Mouse (Mus musculus): ENCODE measurements around the gene Nrg4. TPM values are rescaled to one million over a fixed set of nuclear protein-coding genes. Genes with fewer than 3 reads are reported as not detected.

Gene Nrg4
- polyA plus RNA-seq, 1 experiment from 2014 or later, result 1.1 TPM

DNA sequence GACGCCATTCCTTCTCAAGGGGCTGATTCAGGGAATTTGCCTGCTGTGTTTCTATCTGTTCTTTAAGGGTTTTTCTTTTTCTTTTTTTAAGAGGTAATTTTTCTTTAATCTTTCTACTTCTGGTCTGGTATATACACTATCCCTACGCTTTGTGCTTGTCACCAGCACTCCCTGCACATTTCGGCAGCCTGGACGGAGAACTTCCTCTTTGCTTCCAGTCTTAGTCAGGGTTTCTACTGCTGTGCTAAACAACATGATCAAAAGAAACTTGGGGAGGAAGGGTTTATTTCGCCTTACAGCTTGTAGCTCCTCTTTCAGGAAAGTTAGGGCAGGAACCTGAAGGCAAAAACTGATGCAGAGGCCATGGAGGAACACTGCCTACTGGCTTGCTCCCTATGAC is 18.2 kb downstream of the Nrg4 start:
- Histone ChIP-seq H3K27ac (no peak overlapping the region), H3K27me3 (replicated peaks) (no peaks in the 10 kb centered on the region), H3K36me3 (replicated peaks) (no peaks in the 10 kb centered on the region), H3K4me3 (no peak overlapping the region), H3K9ac (no peak overlapping the region), H3K4me1 (no peaks in the 10 kb centered on the region), H3K4me2 (no peak overlapping the region), H3K9me3 (no peaks in the 10 kb centered on the region)
- WGBS, result 86% methylated on average over 5 of the region's 5 CpGs
- no peak for ATAC-seq (replicated peaks)

DNA sequence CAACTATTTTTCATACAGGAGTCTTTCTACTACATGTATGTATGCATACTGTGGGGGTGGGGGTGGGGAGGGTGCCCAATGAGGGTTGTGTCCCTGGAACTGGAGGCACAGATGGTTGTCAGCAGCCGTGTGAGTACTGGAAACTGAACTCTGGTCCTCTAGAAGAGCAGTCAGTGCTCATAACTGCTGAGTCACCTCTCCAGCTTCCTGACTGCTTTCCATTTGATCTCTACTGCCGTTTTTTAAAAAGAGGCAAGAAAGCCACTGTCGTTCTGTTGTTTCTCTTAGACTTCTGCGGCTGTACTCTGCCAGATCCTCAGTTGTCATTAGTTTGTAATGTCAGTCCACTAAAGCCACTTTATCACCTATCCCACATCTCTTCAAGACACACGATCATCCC is 19.1 kb downstream of the Nrg4 start:
- no peak overlapping the region for H3K4me2 ChIP-seq
- no peaks in the 10 kb centered on the region for H3K27me3 ChIP-seq (replicated peaks)
- no peaks in the 10 kb centered on the region for H3K9me3 ChIP-seq
- H3K4me3 ChIP-seq, result no peak overlapping the region
- no peak overlapping the region for H3K27ac ChIP-seq
- no peak for ATAC-seq (replicated peaks)
- no peaks in the 10 kb centered on the region for H3K36me3 ChIP-seq (replicated peaks)
- H3K9ac ChIP-seq, result no peak overlapping the region
- WGBS, result 79% methylated on average over 5 of the region's 5 CpGs
- H3K4me1 ChIP-seq, result no peaks in the 10 kb centered on the region

DNA sequence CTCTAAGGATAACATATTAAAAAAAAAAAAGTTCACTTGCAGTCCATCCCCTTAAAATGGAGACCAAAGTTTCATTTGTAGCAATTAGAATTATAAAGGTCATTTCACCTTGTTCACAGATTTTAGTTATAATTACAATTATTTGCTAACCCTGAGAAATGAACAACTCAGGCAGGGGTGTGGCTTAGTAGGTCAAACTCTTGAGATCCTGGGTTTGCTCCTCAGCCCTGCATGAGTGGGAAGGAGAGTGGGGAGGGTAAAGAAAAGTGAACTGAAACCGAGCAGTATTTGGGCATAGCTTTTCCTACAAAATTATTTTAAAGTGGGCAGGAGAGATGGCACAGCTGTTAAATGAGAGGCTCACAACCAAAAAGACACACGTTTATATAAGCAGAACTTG is 19.6 kb downstream of the Nrg4 start:
- Histone ChIP-seq H3K27me3 (replicated peaks) (no peaks in the 10 kb centered on the region), H3K4me1 (no peaks in the 10 kb centered on the region), H3K36me3 (replicated peaks) (no peaks in the 10 kb centered on the region), H3K9me3 (no peaks in the 10 kb centered on the region), H3K4me2 (no peak overlapping the region), H3K9ac (no peak overlapping the region), H3K4me3 (no peak overlapping the region), H3K27ac (no peak overlapping the region)
- ATAC-seq (replicated peaks), result no peak
- 76% methylated on average over 2 of the region's 2 CpGs for WGBS

DNA sequence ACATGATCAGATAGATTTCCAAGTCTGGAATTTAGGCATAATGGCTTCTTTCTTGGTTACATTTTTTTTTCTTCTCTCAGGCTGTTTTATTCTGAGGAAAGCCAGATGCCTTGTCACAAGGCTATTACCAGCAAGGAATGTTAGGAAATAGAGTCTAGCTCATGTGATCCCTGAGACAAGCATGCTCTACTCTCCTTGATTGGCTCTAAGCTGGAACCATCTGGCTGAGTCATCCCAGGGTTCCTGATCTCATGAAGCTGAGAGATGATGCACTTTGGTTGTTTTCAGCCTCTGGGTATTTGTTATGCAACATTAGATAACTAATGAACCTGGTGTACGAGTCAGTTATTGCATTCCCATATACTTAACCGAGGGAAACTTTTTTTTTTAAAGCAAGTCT is 30.4 kb downstream of the Nrg4 start:
- H3K4me2 ChIP-seq, result no peak overlapping the region
- H3K27ac ChIP-seq, result no peak overlapping the region
- 84% methylated on average over 2 of the region's 2 CpGs for WGBS
- H3K4me3 ChIP-seq, result no peak overlapping the region
- H3K27me3 ChIP-seq (replicated peaks), result no peaks in the 10 kb centered on the region
- no peak overlapping the region for H3K9ac ChIP-seq
- H3K4me1 ChIP-seq, result no peaks in the 10 kb centered on the region
- no peaks in the 10 kb centered on the region for H3K9me3 ChIP-seq
- no peak for ATAC-seq (replicated peaks)
- H3K36me3 ChIP-seq (replicated peaks), result no peaks in the 10 kb centered on the region

DNA sequence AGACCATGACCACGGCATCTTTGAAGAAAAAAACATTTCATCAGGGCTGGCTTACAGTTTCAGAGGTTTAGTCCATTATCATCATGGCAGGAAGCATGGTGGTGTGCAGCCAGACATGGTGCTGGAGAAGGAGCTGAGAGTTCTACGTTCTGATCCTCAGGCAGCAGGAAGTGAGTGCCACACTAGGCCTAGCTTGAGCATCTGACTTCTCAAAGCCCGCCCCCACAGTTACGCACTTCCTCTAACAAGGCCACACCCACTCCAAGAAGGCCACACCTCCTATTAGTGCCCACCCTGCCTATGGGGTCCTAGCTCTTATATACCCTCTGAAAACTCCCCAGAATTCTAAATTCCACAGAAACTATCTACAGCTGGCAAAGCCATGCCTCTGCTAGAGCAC is 34.7 kb downstream of the Nrg4 start:
- H3K36me3 ChIP-seq (replicated peaks), result no peaks in the 10 kb centered on the region
- H3K9ac ChIP-seq, result no peak overlapping the region
- no peak for ATAC-seq (replicated peaks)
- WGBS, result 92% methylated on average over 4 of the region's 4 CpGs
- H3K9me3 ChIP-seq, result no peaks in the 10 kb centered on the region
- H3K4me2 ChIP-seq, result no peak overlapping the region
- no peak overlapping the region for H3K27ac ChIP-seq
- H3K4me1 ChIP-seq, result no peaks in the 10 kb centered on the region
- H3K4me3 ChIP-seq, result no peak overlapping the region
- no peaks in the 10 kb centered on the region for H3K27me3 ChIP-seq (replicated peaks)

DNA sequence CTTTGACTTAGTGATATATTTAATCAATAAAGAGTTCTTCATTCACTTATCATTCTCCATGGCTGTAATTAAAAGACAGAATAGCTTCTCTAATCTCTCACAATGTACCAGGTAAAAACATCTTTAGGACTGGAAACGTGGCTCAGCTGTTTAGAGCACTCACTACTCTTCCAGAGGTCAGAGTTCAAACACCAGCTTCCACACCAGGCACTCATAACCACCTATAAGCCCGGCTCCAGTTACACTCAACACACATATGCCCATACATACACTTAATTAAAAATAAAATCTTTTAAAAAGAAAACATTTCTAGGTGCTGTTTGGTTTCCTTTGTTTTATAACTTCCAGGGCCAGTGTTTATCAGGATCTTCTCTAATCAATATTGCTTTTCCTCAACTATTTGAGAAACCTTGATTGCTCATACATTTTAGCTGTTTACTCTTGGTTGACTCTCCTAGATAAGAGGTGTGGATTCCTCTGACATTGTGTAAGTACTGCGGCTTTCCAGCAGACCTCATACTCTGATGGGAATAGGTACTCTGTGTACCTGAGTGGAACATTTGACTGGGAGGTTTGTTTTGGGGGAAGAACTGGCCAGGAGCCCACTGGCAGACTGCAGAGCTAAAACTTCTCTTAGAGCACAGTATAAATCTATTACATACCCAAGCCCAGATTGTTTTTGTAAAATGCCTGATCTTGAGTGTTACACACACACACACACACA is 37.0 kb downstream of the Nrg4 start:
- H3K4me3 ChIP-seq, result no peak overlapping the region
- no peaks in the 10 kb centered on the region for H3K9me3 ChIP-seq
- WGBS, result 74% methylated on average over 3 of the region's 3 CpGs
- no peak overlapping the region for H3K9ac ChIP-seq
- H3K27me3 ChIP-seq (replicated peaks), result no peaks in the 10 kb centered on the region
- no peak overlapping the region for H3K4me2 ChIP-seq
- no peak for ATAC-seq (replicated peaks)
- H3K36me3 ChIP-seq (replicated peaks), result no peaks in the 10 kb centered on the region
- H3K4me1 ChIP-seq, result no peaks in the 10 kb centered on the region
- no peak overlapping the region for H3K27ac ChIP-seq

DNA sequence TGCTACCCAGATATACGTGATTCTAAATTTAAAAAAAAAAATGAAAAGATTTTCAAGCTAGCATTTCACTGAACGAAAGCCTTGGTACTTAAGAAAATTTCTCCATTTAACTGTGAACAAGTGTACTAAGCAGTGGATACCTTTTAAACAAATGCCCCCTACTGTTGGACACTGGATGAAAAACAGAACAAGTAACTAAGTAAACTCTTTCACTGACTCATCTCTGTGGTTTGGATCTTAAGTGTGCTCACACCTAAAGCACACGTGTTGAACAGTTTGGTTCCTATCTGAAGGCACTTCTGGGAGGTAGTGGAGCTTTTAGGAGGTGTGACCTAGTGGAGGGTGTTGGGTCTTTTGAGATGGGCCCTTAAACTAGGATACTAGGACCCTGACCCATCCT is 41.4 kb downstream of the Nrg4 start:
- 76% methylated on average over 3 of the region's 3 CpGs for WGBS
- no peak overlapping the region for H3K27ac ChIP-seq
- H3K9me3 ChIP-seq, result no peaks in the 10 kb centered on the region
- ATAC-seq (replicated peaks), result no peak
- H3K9ac ChIP-seq, result no peak overlapping the region
- no peaks in the 10 kb centered on the region for H3K4me1 ChIP-seq
- no peaks in the 10 kb centered on the region for H3K36me3 ChIP-seq (replicated peaks)
- H3K4me2 ChIP-seq, result no peak overlapping the region
- no peaks in the 10 kb centered on the region for H3K27me3 ChIP-seq (replicated peaks)
- H3K4me3 ChIP-seq, result no peak overlapping the region

DNA sequence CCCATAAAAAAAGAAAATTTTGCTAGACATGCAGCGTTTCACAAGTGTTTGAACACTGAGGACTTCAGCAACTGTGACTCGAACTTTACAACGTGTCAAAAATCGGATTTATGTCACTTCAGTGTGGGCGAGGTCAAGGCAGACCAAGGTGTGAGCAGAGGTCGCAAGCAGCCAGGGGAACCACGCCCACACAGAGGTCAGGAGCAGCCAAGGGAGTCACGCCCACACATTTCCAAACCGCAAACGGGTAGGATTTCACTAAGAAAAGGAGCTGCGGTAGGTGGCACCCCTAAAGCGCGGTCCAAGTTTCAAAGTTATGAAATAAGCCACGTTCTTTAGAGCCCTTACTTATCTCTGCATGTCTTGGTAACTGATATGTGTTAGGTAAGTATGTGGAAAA is 43.1 kb downstream of the Nrg4 start:
- Histone ChIP-seq H3K4me3 (no peak overlapping the region), H3K4me2 (no peak overlapping the region), H3K36me3 (replicated peaks) (no peaks in the 10 kb centered on the region), H3K9ac (no peak overlapping the region), H3K27ac (no peak overlapping the region), H3K9me3 (no peaks in the 10 kb centered on the region), H3K27me3 (replicated peaks) (no peaks in the 10 kb centered on the region), H3K4me1 (no peaks in the 10 kb centered on the region)
- WGBS, result 14% methylated on average over 14 of the region's 14 CpGs
- no peak for ATAC-seq (replicated peaks)

DNA sequence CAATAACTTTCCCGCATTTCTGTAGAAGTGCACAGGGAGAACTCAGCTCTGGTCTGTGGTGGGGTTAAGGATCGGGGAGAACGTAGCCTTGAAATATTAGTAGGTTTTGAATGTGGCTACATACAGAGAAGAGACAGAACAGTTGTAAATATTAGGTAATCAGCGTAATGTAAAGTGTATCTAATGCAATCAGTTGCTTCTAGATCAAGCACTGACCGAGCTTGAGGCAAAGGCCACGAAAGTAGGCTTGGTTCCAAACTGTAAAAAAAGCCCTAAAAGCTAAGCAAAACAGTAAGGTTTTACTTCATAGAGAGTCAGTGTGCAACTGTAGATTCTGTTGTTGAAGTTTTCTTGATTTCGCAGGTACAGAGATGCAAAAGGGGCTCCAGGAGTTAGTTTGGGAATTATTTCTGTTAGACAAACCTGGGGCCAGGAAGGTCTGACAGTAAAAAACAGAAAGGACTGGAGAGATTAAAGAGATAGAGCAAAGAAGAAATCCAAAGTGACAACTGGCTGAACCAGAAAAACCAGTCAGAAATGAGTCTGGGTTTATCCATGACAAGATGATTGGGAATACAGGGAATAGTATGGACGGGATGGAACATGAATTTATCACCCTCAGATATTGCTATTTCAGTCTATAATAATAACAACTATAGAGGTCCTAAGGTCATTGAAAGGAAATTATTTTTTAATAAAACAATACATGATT is 47.4 kb downstream of the Nrg4 start:
- Histone ChIP-seq H3K27me3 (replicated peaks) (no peaks in the 10 kb centered on the region), H3K4me2 (no peak overlapping the region), H3K9me3 (no peaks in the 10 kb centered on the region), H3K4me3 (no peak overlapping the region), H3K9ac (no peak overlapping the region), H3K36me3 (replicated peaks) (no peaks in the 10 kb centered on the region), H3K4me1 (no peaks in the 10 kb centered on the region), H3K27ac (no peak overlapping the region)
- no peak for ATAC-seq (replicated peaks)
- WGBS, result 90% methylated on average over 8 of the region's 8 CpGs

DNA sequence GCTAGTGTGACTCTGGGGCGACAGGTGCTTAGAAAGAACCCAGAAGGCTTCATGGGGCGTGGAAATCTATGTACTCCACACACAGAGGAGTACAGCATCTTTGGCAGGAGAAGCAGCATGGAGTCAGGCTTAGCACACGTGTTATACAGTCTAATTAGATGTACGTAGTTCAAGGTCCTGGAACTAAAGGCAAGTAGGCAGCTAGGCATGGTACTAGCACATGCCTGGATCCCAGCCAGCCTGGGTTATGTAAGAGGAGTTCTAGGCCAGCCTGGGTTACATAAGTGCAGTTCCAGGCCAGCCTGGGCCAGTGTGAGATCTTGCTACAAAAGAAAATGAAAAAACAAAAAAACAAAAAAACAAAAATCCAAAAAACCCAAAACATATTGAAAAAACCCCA is 49.1 kb downstream of the Nrg4 start:
- no peak for ATAC-seq (replicated peaks)
- Histone ChIP-seq H3K27ac (no peak overlapping the region), H3K4me1 (no peaks in the 10 kb centered on the region), H3K9ac (no peak overlapping the region), H3K27me3 (replicated peaks) (no peaks in the 10 kb centered on the region), H3K4me2 (no peak overlapping the region), H3K9me3 (no peaks in the 10 kb centered on the region), H3K36me3 (replicated peaks) (no peaks in the 10 kb centered on the region), H3K4me3 (no peak overlapping the region)
- 86% methylated on average over 4 of the region's 4 CpGs for WGBS

DNA sequence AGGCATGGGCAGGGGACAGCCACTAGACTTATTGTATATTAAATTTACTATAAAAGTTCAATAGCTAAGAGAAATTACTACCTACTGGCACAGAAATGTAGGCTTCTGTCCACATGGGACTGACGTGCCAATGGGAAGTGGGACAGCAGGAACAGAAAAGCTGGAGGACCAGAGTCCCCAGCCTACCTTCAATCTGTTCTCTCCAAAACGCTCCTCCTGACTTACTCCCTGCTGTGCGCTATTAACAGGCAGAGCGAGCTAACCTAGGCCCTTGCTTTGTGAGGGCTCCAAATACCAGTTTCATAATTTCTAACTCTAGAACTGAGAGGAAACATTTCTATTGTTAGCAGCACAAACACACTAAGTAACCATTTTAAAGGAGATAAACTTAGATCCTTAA is 52.7 kb downstream of the Nrg4 start:
- no peak overlapping the region for H3K9ac ChIP-seq
- H3K27ac ChIP-seq, result no peak overlapping the region
- no peak overlapping the region for H3K4me3 ChIP-seq
- ATAC-seq (replicated peaks), result no peak
- H3K4me1 ChIP-seq, result no peaks in the 10 kb centered on the region
- H3K9me3 ChIP-seq, result no peaks in the 10 kb centered on the region
- H3K4me2 ChIP-seq, result no peak overlapping the region
- WGBS, result 37% methylated on average over 4 of the region's 4 CpGs
- H3K36me3 ChIP-seq (replicated peaks), result no peaks in the 10 kb centered on the region
- no peaks in the 10 kb centered on the region for H3K27me3 ChIP-seq (replicated peaks)

DNA sequence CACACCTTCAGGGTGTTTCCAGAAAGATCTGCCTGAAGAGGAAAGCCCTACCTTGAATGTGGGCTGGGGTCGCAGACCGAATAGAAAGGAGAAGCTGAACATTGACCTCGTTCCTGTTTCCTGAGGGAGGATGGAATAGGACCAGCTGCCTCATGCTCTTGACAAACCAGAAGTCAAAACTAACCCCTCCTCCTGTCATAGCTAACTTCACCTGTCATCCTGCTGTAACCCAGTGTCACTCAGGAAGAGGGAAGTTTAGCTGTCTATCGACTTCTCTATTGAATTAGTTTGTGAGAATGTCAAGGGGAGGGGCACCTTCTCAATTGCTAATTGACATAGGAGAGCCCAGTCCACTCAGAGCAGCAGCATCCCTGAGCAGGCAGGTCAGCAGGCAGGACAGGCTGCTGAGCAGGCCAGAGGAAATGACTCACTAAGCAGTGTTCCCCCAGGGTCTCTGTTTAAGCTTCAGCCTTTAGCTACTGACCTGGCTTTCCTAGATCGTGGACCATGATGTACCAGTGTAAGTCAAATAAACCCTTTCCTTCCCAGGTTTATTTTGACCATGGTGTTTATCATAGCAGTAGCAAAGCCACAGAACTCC is 54.6 kb downstream of the Nrg4 start:
- no peaks in the 10 kb centered on the region for H3K27me3 ChIP-seq (replicated peaks)
- H3K9me3 ChIP-seq, result no peaks in the 10 kb centered on the region
- no peak overlapping the region for H3K4me2 ChIP-seq
- 59% methylated on average over 5 of the region's 5 CpGs for WGBS
- H3K4me3 ChIP-seq, result no peak overlapping the region
- H3K27ac ChIP-seq, result no peak overlapping the region
- H3K36me3 ChIP-seq (replicated peaks), result no peaks in the 10 kb centered on the region
- no peak overlapping the region for H3K9ac ChIP-seq
- ATAC-seq (replicated peaks), result no peak
- no peaks in the 10 kb centered on the region for H3K4me1 ChIP-seq

All from midbrain, embryonic 15.5 days (tissue).